Mouse (Mus musculus) adrenal gland, postnatal 36 days (tissue): ENCODE data around the gene Smarcd2. TPM values are rescaled to one million over a fixed set of nuclear protein-coding genes. Genes with fewer than 3 reads are reported as not detected.

ENCODE experiments used
- DNase-seq, 2 experiments: peaks; one replicate each; pipeline ENCODE4 v3.0.0; 2021; ENCODE audit warnings: mixed read lengths in 1 of 2
- total RNA-seq, 2 experiments: library from RNA; stranded (reverse); gene quantifications; 2 replicates each; pipeline ENCODE4 v1.2.3; 2021

Smarcd2 gene
- total RNA-seq, 2 experiments from 2014 or later, result 68.1 to 86.5 TPM

- peak; percentile 92 to 95 for DNase-seq
Observed at GRCm38 (mm10) chr11:106276454-106276853, 3.7 kb upstream of the Smarcd2 start, which contains the start of gene Tcam1. Gene Tcam1 (plus strand): TSS chr11:106276672.

GRCm38 (mm10) chr11:106274971-106275411, 2.2 kb upstream of the Smarcd2 start:
- DNase-seq, result no peak

GRCm38 (mm10) chr11:106274374-106274773, 1.6 kb upstream of the Smarcd2 start:
- DNase-seq, result no peak

GRCm38 (mm10) chr11:106273811-106274210, 1.0 kb upstream of the Smarcd2 start:
- no peak for DNase-seq

GRCm38 (mm10) chr11:106273311-106273684, 526 bp upstream of the Smarcd2 start:
- DNase-seq, result no peak

- peak; percentile 57 to 65 for DNase-seq
Observed at GRCm38 (mm10) chr11:106271794-106272643, 753 bp downstream of the Smarcd2 start.

GRCm38 (mm10) chr11:106271131-106271793, 1.5 kb downstream of the Smarcd2 start:
- DNase-seq, result peak; percentile 29 to 45

GRCm38 (mm10) chr11:106269060-106269431, 3.7 kb downstream of the Smarcd2 start:
- peak; percentile 23 to 52 for DNase-seq

- DNase-seq, result peak; percentile 91 to 92
Observed at GRCm38 (mm10) chr11:106268326-106269059, 4.3 kb downstream of the Smarcd2 start.

- DNase-seq, result no peak
Observed at GRCm38 (mm10) chr11:106267871-106268270, 4.9 kb downstream of the Smarcd2 start.

- DNase-seq, result peak; percentile 72 to 81
Observed at GRCm38 (mm10) chr11:106267311-106267852, 5.4 kb downstream of the Smarcd2 start.

- no peak for DNase-seq
Observed at GRCm38 (mm10) chr11:106266431-106266830, 6.3 kb downstream of the Smarcd2 start.

GRCm38 (mm10) chr11:106265570-106265969, 7.2 kb downstream of the Smarcd2 start:
- no peak for DNase-seq

- no peak for DNase-seq
Observed at GRCm38 (mm10) chr11:106264988-106265387, 7.8 kb downstream of the Smarcd2 start.

- no peak for DNase-seq
Observed at GRCm38 (mm10) chr11:106263963-106264362, 8.8 kb downstream of the Smarcd2 start.

GRCm38 (mm10) chr11:106260826-106261450, 11.8 kb downstream of the Smarcd2 start:
- no peak for DNase-seq

GRCm38 (mm10) chr11:106256775-106257174, 16.0 kb downstream of the Smarcd2 start:
- DNase-seq, result peak in 1 of 2 experiments; percentile 58

GRCm38 (mm10) chr11:106255685-106256451, 16.9 kb downstream of the Smarcd2 start, which contains the start of the genes Ftsj3 and Psmc5:
Gene Ftsj3 (minus strand): TSS chr11:106256079.
Gene Psmc5 (plus strand): TSS chr11:106256154.
- DNase-seq, result peak; percentile 99

GRCm38 (mm10) chr11:106255174-106255573, 17.6 kb downstream of the Smarcd2 start:
- peak; percentile 47 to 48 for DNase-seq

GRCm38 (mm10) chr11:106254767-106255166, 18.0 kb downstream of the Smarcd2 start:
- no peak for DNase-seq

GRCm38 (mm10) chr11:106249326-106249725, 23.4 kb downstream of the Smarcd2 start:
- no peak for DNase-seq
